Mouse (Mus musculus) bone marrow macrophage, adult 2 months (primary cell): ENCODE measurements around the gene 1700001C19Rik. TPM values are rescaled to one million over a fixed set of nuclear protein-coding genes. Genes with fewer than 3 reads are reported as not detected.

Source experiments
- H3K27ac ChIP-seq: 2 replicates; pipeline ENCODE4 v1.5.1; 2012; ENCODE audit warnings: low read depth, low read length; ENCODE audit not compliant: insufficient read depth
- H3K4me1 ChIP-seq: 2 replicates; pipeline ENCODE4 v1.6.1; 2012; ENCODE audit warnings: low read length; ENCODE audit not compliant: control insufficient read depth, insufficient read depth
- H3K4me3 ChIP-seq: 2 replicates; pipeline ENCODE4 v1.5.1; 2012; ENCODE audit warnings: mild to moderate bottlenecking, low read length, moderate library complexity; ENCODE audit not compliant: insufficient read depth
- CTCF ChIP-seq: IDR thresholded peaks from 2 replicates; pipeline ENCODE4 v1.5.1; 2012; ENCODE audit warnings: low read depth, mild to moderate bottlenecking, low read length, moderate library complexity
- POLR2A ChIP-seq: IDR thresholded peaks from 2 replicates; pipeline ENCODE4 v1.6.1; 2012; ENCODE audit warnings: mild to moderate bottlenecking, low read depth, low read length, borderline replicate concordance
- polyA plus RNA-seq: library from polyadenylated mRNA; stranded (reverse); fragments of >200 nt; gene quantifications from 2 replicates; pipeline ENCODE4 v1.2.4, GENCODE M21; 2012; ENCODE audit not compliant: missing spikeins, insufficient read depth, insufficient read length

The 1700001C19Rik gene
- 0.34 and 0.67 TPM in 2 replicates for polyA plus RNA-seq

GRCm38 (mm10) chr17:47436907-47437547, at the start of gene 1700001C19Rik:
Gene 1700001C19Rik (minus strand): TSS chr17:47437376.
- TF ChIP-seq CTCF (no peak), POLR2A (no peak)
- Histone ChIP-seq H3K27ac (no peak within 1 kb of the TSS), H3K4me1 (peaks cover 23% of the 10 kb centered on the region), H3K4me3 (peak within 1 kb of the TSS; percentile 53)

DNA sequence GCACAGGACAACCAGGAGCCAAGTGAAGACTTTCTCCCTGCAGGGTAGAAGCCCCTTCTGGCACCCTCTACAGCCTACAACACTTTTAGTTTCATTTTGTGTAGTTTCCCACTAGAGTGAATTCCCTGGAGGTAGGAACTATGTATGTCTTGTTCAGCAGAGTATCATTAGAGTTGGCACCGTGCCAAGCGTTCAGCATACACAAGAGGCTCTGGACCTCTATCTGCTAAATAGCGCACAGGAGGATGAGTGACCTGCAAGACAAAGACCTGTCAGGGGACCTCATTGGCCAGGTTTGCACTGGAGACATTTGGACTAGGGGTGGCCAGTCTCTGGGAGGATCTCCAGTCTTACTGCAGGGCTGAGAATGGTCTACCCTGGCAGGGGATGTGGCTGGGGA, 48.6 kb upstream of the 1700001C19Rik start:
- no peak overlapping the region for H3K4me3 ChIP-seq

DNA sequence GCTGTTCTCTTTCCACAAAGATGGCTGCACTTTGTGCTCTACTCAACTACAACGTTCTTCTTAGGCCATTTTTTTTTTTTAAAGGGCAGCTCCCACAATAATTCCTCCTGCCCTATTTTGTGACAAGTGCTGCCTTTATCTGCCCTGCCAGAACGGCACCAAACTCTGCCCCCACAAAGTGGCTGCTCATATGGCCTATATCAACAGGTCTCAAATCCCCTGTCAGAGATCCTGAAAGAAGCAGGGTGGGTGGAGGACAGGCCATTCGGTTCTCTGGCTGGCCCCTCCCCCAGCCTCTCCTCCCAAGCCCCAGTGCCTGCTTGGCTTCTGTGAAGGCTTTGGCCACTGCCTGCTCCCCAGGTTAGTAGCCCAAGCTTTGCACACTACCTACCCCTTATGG, 47.8 kb upstream of the 1700001C19Rik start:
- no peak overlapping the region for H3K4me3 ChIP-seq
- no peak overlapping the region for H3K27ac ChIP-seq
- H3K4me1 ChIP-seq = 0 out of 2 replicates have a peak, but pooled peaks cover 2% of the 10 kb centered on the region
- no peak for TF ChIP-seq CTCF
- no peak for TF ChIP-seq POLR2A

More for the DNA sequence above, 48.6 kb upstream of the 1700001C19Rik start:
- Histone ChIP-seq H3K4me1 (0 out of 2 replicates have a peak, but pooled peaks cover 2% of the 10 kb centered on the region), H3K27ac (no peak overlapping the region)
- TF ChIP-seq CTCF (no peak), POLR2A (no peak)

DNA sequence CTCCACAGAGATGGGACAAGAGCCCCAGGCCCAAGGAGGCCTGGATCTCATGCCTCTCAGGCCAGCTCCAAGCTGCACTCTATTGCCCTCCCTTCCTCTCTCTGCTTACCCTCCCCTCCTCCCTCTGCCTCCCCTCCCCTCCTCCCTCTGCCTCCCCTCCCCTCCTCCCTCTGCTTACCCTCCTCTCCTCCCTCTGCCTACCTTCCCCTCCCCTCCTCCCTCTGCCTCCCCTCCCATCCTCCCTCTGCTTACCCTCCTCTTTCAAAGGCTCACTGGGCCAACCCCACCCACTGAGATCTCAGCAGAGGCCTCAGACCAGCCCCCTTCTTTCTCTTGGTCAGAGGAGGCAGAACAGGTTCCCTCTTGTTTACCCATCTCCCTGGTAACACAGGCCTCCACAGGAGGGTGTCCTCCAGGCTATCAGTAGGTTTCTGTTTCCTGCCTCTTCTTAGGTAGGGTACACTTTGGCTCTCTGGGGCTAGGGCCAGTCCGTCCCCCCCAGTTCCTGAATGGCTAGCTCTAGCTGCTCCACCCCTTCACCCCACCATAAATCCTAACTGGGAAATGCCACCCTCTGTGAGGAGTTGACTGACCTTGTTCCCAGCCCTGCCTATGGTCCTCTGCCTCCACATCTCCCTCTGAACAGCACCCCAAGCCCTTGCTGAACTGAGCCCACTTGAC, 47.2 kb upstream of the 1700001C19Rik start:
- Histone ChIP-seq H3K4me1 (0 out of 2 replicates have a peak, but pooled peaks cover 2% of the 10 kb centered on the region), H3K27ac (no peak overlapping the region), H3K4me3 (no peak overlapping the region)
- no peak for TF ChIP-seq CTCF
- TF ChIP-seq POLR2A = no peak

- H3K27ac ChIP-seq = no peak overlapping the region
These were observed 45.2 kb upstream of the 1700001C19Rik start for GRCm38 (mm10) chr17:47482401-47482800.

DNA sequence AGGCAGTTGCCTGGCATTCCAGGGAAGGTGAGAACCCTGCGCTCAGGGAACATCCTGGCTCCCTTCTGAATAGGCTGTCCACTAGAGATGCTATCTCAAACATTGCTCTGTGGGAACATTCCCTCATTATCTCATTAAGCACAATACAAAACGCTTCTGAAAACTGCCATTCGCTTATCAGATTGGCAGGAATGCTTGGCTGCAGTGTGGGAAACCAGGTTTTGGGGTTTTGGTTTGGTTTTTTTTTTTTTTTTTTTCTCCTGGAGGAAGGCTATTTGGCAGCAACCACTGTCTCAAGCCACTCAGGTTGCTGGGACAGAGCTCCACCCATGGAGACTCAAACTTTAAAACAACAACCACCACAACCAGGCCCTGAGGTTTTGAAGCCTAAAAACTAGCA, 42.7 kb upstream of the 1700001C19Rik start:
- Histone ChIP-seq H3K4me3 (no peak overlapping the region), H3K27ac (no peak overlapping the region), H3K4me1 (0 out of 2 replicates have a peak, but pooled peaks cover 2% of the 10 kb centered on the region)
- no peak for TF ChIP-seq POLR2A
- no peak for TF ChIP-seq CTCF

More at GRCm38 (mm10) chr17:47482401-47482800, 45.2 kb upstream of the 1700001C19Rik start:
- H3K4me1 ChIP-seq = 0 out of 2 replicates have a peak, but pooled peaks cover 2% of the 10 kb centered on the region
- H3K4me3 ChIP-seq = no peak overlapping the region
- TF ChIP-seq CTCF (peak; percentile 77), POLR2A (no peak)

DNA sequence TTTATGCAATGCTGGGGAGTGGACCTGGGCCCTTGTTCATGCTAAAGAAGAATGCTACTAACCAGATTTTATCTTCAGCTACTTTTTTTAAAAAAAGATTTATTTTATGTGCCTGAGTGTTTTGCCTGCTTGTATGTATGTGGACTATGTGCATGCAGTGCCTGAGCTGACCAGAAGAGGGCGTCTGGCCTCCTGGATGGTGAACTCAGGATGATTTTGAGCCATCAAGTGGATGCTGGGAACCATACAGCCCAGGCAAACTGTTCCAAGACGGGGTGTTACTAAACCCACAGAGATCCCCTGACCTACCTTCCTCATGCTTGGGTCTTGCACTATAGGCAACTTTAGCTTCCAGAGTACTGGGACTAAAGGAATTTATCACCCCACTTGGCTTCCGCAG, 38.5 kb upstream of the 1700001C19Rik start:
- no peak for TF ChIP-seq POLR2A
- TF ChIP-seq CTCF = 0 out of 2 replicates have a peak, but pooled peaks have one; percentile 15
- no peak overlapping the region for H3K27ac ChIP-seq
- H3K4me1 ChIP-seq = no peaks in the 10 kb centered on the region
- no peak overlapping the region for H3K4me3 ChIP-seq

DNA sequence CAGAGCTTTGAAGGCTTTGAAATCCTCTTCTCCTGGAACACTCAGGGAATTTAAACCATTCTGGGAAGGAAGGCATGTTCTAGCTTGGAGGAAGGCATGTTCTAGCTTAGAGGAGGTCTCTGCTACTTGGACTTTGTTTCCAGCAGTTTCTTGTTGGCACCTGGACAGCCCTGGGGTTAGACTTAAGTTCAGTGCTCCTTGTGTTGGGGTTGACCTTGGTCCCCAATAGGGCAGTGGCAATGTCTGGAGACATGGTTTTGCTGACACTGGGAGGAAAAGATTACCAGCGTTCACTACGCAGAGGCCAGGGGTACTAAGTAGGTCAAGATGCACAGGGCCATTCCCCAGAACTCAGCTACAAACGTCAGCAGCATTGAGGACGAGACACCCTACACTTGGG, 38.0 kb upstream of the 1700001C19Rik start:
- Histone ChIP-seq H3K27ac (no peak overlapping the region), H3K4me3 (no peak overlapping the region), H3K4me1 (no peaks in the 10 kb centered on the region)
- TF ChIP-seq POLR2A (no peak), CTCF (no peak)

DNA sequence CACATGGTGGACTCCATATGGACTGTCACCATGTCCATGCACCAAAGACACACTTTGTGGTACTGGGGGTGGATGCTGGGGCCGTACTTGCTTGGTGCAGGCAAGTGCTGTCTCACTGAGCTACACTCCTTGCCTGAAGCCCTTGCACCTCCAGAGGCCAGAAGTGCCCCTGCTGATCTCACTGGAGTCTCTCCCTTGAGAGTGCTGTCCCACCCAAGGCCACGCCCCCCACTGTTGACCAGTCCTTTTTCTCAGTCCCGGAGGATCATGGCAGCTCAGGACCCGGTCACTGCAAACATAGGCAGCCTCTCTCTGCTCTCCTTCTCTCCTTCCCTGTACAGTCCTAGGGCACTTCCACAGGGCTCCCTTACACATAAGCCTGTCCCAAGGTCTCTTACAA, 37.1 kb upstream of the 1700001C19Rik start:
- no peaks in the 10 kb centered on the region for H3K4me1 ChIP-seq
- H3K4me3 ChIP-seq = no peak overlapping the region
- TF ChIP-seq CTCF (no peak), POLR2A (no peak)

DNA sequence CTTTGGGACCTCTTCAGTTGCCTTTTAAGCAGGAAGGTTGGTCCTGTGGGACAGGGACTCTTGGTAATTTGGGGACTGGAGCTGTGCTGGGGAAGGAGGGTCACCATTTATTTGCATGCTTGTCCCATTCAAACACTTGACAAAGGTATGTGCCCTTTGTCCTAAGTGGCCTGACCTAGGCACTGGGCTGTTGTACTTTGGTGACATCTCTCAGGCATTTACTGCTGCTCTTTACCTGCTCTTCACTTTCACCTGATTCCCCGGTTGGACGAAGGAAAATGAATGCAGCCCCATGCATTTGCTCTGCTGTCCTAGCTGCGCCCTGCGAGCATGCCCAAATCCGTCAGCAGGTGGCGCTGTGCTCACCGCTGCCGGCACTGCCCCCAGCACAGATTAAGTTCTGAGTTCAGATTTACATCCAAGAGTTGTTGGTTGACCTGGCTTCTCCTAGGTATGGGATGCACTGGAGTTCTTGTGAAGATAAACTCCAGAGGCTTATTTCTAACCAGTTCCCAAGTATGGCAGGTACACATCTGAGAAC, 36.3 kb upstream of the 1700001C19Rik start:
- Histone ChIP-seq H3K4me3 (no peak overlapping the region), H3K27ac (no peak overlapping the region), H3K4me1 (no peaks in the 10 kb centered on the region)
- TF ChIP-seq CTCF = peak; percentile 82
- no peak for TF ChIP-seq POLR2A

More for the DNA sequence above, 37.1 kb upstream of the 1700001C19Rik start:
- H3K27ac ChIP-seq = no peak overlapping the region
